Mouse (Mus musculus) kidney, embryonic 14.5 days (tissue): ENCODE data around the gene Tfg. TPM values are rescaled to one million over a fixed set of nuclear protein-coding genes. Genes with fewer than 3 reads are reported as not detected.
A peak's percentile ranks its signal among the peaks of the same experiment; 100 is the strongest.

Experiments
- ATAC-seq: fragments of 200-750 bp; cut with Nextera tagmentation; 2 replicates; pipeline ENCODE4 v1.8.0; 2017; ENCODE audit warnings: moderate number of reproducible peaks, mild to moderate bottlenecking, moderate TSS enrichment, moderate library complexity; ENCODE audit not compliant: low FRiP score, low TSS enrichment
- H3K27ac ChIP-seq: fragments of 300-500 bp; sonication (generic); 2 replicates; pipeline ENCODE4 v1.5.1; 2014; ENCODE audit warnings: low read depth, mild to moderate bottlenecking, low read length, moderate library complexity, mixed read lengths
- H3K27me3 ChIP-seq: fragments of 300-500 bp; sonication (generic); 2 replicates; pipeline ENCODE4 v1.6.1; 2014; ENCODE audit warnings: mild to moderate bottlenecking, low read length; ENCODE audit not compliant: control insufficient read depth, insufficient read depth
- H3K36me3 ChIP-seq: fragments of 300-500 bp; sonication (generic); 2 replicates; pipeline ENCODE4 v1.6.1; 2014; ENCODE audit warnings: low read length, mixed read lengths; ENCODE audit not compliant: control insufficient read depth, insufficient read depth
- H3K4me1 ChIP-seq: fragments of 300-500 bp; sonication (generic); 2 replicates; pipeline ENCODE4 v1.6.1; 2014; ENCODE audit warnings: low read length, mixed read lengths; ENCODE audit not compliant: control insufficient read depth, insufficient read depth
- H3K4me2 ChIP-seq: fragments of 300-500 bp; sonication (generic); replicated peaks from 2 replicates; pipeline ENCODE4 v1.6.1; 2014; ENCODE audit warnings: low read depth, mild to moderate bottlenecking, low read length
- H3K4me3 ChIP-seq: fragments of 300-500 bp; sonication (generic); 2 replicates; pipeline ENCODE4 v1.5.1; 2014; ENCODE audit warnings: mild to moderate bottlenecking, low read length
- H3K9ac ChIP-seq: fragments of 300-500 bp; sonication (generic); 2 replicates; pipeline ENCODE4 v1.6.1; 2014; ENCODE audit warnings: low read depth, mild to moderate bottlenecking, low read length, moderate library complexity
- H3K9me3 ChIP-seq: fragments of 300-500 bp; sonication (generic); 2 replicates; pipeline ENCODE4 v1.6.1; 2016; ENCODE audit warnings: low read length; ENCODE audit not compliant: control insufficient read depth
- WGBS: fragments of 180-500 bp; shearing (Covaris S2); extraction: QIAGEN DNeasy Blood & Tissue Kit; methylation state at CpG from one replicate; pipeline ENCODE4 v1.1.7; 2014; 5-methylcytosine and 5-hydroxymethylcytosine counted together
- polyA plus RNA-seq: library from polyadenylated mRNA; unstranded; fragments of >200 nt; fragmentation: Nextera tagmentation; extraction: Ambion mirVana; gene quantifications from 2 replicates; pipeline ENCODE4 v1.2.1, GENCODE M21; 2014

Gene Tfg
- polyA plus RNA-seq, 1 experiment from 2014 or later: 166 TPM

GRCm38 (mm10) chr16:56700898-56701297 lies 16.4 kb downstream of the Tfg start:
- Histone ChIP-seq H3K27ac (no peak overlapping the region), H3K4me1 (no peaks in the 10 kb centered on the region), H3K4me3 (no peak overlapping the region), H3K36me3 (peaks cover 57% of the 10 kb centered on the region), H3K9ac (no peak overlapping the region), H3K9me3 (no peaks in the 10 kb centered on the region), H3K4me2 (no peak overlapping the region), H3K27me3 (no peaks in the 10 kb centered on the region)
- ATAC-seq: no peak
- WGBS: 95% methylated on average over 3 of the region's 3 CpGs

DNA sequence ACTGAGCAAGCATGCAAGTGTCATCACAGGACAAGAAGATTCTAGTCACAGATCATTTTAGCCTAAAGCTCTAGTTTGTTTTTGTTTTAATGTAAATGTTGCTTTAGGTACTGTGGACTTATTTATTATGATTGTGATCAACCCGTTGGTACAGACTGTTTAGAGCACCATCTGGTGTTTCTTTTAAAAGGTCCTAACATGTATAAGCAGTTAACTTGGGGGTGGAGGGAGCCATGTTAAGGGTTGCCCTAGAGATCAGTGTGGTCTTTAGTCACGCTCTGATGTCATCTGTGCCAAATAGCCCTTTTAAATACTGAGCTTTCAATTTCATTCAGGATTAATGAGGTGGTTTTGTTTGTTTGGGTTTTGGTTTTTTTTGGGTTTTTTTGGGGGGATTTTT lies 20.8 kb downstream of the Tfg start:
- WGBS: 74% methylated on average over 2 of the region's 2 CpGs
- Histone ChIP-seq H3K27ac (no peak overlapping the region), H3K9me3 (no peaks in the 10 kb centered on the region), H3K4me1 (no peaks in the 10 kb centered on the region), H3K4me3 (no peak overlapping the region), H3K36me3 (peaks cover 57% of the 10 kb centered on the region), H3K4me2 (no peak overlapping the region), H3K9ac (no peak overlapping the region), H3K27me3 (no peaks in the 10 kb centered on the region)
- ATAC-seq: no peak

DNA sequence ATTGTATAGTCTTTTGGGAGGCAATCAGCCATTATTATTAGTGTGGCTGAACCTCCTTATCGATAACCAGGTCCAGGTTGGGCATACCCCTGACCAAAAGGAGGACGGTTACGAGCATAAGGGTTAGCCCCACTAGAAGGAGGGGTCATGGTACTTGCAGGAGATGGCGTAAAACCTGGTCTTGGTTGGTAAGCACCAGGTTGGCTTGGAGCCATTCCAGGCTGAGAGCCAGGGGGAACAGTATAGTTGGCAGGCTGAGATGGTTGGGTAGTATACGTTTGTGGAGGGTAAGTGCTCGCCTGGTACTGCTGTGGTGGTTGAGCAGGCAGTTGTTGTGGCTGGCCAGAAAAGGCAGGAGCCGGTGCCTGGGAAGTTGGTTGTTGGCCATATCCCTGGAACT lies 26.5 kb downstream of the Tfg start:
- Histone ChIP-seq H3K4me3 (no peak overlapping the region), H3K36me3 (peaks cover 49% of the 10 kb centered on the region), H3K4me1 (no peaks in the 10 kb centered on the region), H3K9ac (no peak overlapping the region), H3K4me2 (no peak overlapping the region), H3K9me3 (no peaks in the 10 kb centered on the region), H3K27ac (no peak overlapping the region), H3K27me3 (no peaks in the 10 kb centered on the region)
- 95% methylated on average over 7 of the region's 7 CpGs for WGBS
- no peak for ATAC-seq

DNA sequence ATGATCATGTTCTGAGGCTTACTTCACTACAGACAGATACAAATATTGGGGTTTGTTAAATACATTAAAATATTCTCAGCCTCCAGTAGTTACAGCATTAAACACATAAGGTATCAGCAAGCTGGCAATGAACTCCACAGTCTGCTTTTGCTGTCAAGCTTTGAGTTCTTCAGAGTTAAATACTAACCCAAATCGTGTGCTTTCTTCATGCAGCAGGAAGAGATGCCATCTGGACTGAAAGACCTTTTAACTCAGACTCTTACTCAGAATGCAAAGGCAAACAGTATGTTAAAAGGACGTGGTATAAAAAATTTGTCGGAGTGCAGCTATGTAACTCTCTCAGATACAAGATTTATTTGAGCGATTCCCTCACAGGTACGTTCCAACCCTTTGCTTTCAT lies 30.5 kb downstream of the Tfg start:
- no peak for ATAC-seq
- Histone ChIP-seq H3K27ac (no peak overlapping the region), H3K4me1 (no peaks in the 10 kb centered on the region), H3K4me2 (no peak overlapping the region), H3K27me3 (no peaks in the 10 kb centered on the region), H3K4me3 (no peak overlapping the region), H3K9ac (no peak overlapping the region), H3K36me3 (peaks cover 42% of the 10 kb centered on the region), H3K9me3 (no peaks in the 10 kb centered on the region)
- WGBS: 91% methylated on average over 5 of the region's 5 CpGs

DNA sequence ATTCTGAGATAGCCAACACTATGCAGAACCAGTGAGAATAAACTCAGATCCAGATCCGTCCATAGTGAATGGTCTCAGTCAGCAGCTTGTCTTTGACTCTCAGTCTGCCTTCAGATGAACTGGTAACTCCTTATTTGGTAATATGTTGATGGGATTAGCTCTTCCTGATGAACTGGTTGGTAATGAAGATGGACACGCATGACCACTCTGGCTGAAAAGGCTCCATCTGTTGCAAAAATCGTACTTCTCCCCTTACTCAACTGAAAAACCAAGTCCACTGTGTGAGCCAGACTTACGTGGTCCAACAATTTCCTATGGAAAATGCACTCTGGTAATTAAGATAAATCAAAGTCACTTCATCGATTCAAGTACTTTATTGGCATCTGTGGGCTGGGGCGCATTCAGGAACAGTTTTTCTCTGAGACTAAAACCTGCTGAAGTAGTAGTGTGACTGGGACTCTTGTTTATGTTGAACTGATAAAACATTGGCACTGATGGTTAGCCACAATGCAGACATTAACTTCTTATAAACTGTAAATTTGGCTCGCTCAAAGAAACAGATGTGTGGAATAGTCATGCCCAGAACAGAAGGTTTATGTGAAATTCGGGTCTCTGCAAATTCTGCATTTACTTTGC lies 36.1 kb downstream of the Tfg start:
- ATAC-seq: no peak
- Histone ChIP-seq H3K4me3 (no peak overlapping the region), H3K9me3 (no peaks in the 10 kb centered on the region), H3K27ac (no peak overlapping the region), H3K4me2 (no peak overlapping the region), H3K27me3 (no peaks in the 10 kb centered on the region), H3K4me1 (no peaks in the 10 kb centered on the region), H3K9ac (no peak overlapping the region), H3K36me3 (peaks cover 13% of the 10 kb centered on the region)
- WGBS: 79% methylated on average over 8 of the region's 8 CpGs

GRCm38 (mm10) chr16:56677146-56677545 lies 40.1 kb downstream of the Tfg start:
- 82% methylated on average over 4 of the region's 4 CpGs for WGBS
- no peaks in the 10 kb centered on the region for H3K4me1 ChIP-seq
- no peaks in the 10 kb centered on the region for H3K27me3 ChIP-seq
- H3K9ac ChIP-seq: no peak overlapping the region
- H3K9me3 ChIP-seq: no peaks in the 10 kb centered on the region
- ATAC-seq: no peak
- H3K4me2 ChIP-seq: no peak overlapping the region
- no peak overlapping the region for H3K27ac ChIP-seq
- no peak overlapping the region for H3K4me3 ChIP-seq
- H3K36me3 ChIP-seq: no peaks in the 10 kb centered on the region

DNA sequence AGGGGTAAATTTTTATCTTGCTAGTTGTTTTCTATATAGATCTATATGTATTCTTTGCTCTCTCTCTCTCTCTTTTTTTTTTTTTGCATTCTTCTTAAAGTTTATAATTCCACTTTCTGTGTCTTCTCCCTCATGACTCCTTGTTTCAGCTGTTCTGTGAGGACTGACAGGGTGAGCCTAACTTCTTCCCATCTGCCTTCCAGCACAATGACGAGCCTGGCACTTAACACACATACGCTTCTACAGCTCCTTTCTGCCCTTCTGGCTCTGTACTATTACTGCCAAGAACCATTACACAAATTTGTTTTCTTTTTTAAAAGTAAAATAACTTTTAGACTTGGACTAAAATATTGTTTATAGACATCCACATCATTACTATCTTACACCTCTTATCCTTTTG lies 43.8 kb downstream of the Tfg start:
- Histone ChIP-seq H3K27ac (no peak overlapping the region), H3K4me3 (no peak overlapping the region), H3K9ac (no peak overlapping the region), H3K4me1 (no peaks in the 10 kb centered on the region), H3K27me3 (no peaks in the 10 kb centered on the region), H3K9me3 (no peaks in the 10 kb centered on the region), H3K4me2 (no peak overlapping the region), H3K36me3 (no peaks in the 10 kb centered on the region)
- 90% methylated on average over 2 of the region's 2 CpGs for WGBS
- ATAC-seq: no peak

- H3K4me2 ChIP-seq: no peak overlapping the region
- H3K4me1 ChIP-seq: no peaks in the 10 kb centered on the region
- no peaks in the 10 kb centered on the region for H3K9me3 ChIP-seq
- no peaks in the 10 kb centered on the region for H3K36me3 ChIP-seq
- no peak overlapping the region for H3K9ac ChIP-seq
- no peaks in the 10 kb centered on the region for H3K27me3 ChIP-seq
- WGBS: 72% methylated on average over 8 of the region's 8 CpGs
- ATAC-seq: no peak
- no peak overlapping the region for H3K4me3 ChIP-seq
- H3K27ac ChIP-seq: no peak overlapping the region
These were observed 46.3 kb downstream of the Tfg start for GRCm38 (mm10) chr16:56670941-56671340.

DNA sequence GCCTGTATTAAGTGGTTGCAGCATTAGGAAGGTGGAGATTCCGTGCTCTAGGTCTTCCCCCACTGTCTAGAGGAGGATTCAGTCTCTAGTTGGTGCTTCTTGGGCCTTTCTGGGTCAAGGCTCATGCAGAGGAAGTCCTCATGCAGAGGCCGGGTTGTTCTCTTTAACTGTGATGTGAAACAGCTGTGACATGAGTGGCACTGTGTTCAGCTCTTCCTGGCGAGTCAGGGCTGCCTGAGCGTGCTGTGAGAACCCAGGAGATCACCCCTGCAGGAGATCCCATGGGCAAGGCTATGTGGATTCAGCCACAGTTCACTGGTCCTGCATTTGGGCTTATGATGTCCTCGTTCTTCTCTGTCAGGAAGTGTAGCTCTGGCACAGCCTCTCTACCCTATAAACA lies 47.7 kb downstream of the Tfg start:
- Histone ChIP-seq H3K9ac (no peak overlapping the region), H3K9me3 (no peaks in the 10 kb centered on the region), H3K4me2 (no peak overlapping the region), H3K4me1 (no peaks in the 10 kb centered on the region), H3K27ac (no peak overlapping the region), H3K36me3 (no peaks in the 10 kb centered on the region), H3K27me3 (no peaks in the 10 kb centered on the region), H3K4me3 (no peak overlapping the region)
- WGBS: 41% methylated on average over 5 of the region's 5 CpGs
- ATAC-seq: peak; percentile 66; the same call in 1 of the 2 replicates
